Mouse (Mus musculus): Measurements from ENCODE around the gene Wnk3.
"Not testable (repeated sequence)": the region's sequence is repeated elsewhere in the genome, so short reads cannot be mapped to it uniquely, and the experiment has no call there.

Wnk3 gene

DNA sequence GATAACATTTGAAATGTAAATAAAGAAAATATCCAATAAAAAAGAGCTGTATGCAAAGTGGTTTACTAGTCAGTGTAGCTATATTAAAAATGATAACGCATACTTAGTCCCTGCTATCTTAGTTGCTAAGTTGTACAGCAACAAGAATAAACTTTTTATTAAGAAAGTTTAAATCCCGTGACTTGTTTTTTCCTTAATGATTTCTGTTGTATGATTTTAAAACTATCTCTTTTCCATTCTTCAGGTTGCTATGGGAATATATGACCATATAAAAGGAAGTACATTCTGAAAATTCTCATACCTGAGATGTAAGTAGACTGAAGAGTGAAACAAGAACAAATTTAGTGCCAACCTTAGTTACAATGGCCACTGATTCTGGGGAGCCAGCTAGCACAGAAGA lies at the start of gene Wnk3:
Wnk3 (plus strand) TSS at position 301 of the 400 bp plus-strand sequence.
- no peak for DNase-seq (ENCODE audit: low read depth, low spot score)

- DNase-seq (ENCODE audit: low read depth, low spot score): no peak
Observed at GRCm38 (mm10) chrX:151158414-151158813, 39.5 kb upstream of the Wnk3 start.

- peak; percentile 72 for DNase-seq (ENCODE audit: low read depth, low spot score)
Observed at GRCm38 (mm10) chrX:151168438-151169131, 29.3 kb upstream of the Wnk3 start.

DNA sequence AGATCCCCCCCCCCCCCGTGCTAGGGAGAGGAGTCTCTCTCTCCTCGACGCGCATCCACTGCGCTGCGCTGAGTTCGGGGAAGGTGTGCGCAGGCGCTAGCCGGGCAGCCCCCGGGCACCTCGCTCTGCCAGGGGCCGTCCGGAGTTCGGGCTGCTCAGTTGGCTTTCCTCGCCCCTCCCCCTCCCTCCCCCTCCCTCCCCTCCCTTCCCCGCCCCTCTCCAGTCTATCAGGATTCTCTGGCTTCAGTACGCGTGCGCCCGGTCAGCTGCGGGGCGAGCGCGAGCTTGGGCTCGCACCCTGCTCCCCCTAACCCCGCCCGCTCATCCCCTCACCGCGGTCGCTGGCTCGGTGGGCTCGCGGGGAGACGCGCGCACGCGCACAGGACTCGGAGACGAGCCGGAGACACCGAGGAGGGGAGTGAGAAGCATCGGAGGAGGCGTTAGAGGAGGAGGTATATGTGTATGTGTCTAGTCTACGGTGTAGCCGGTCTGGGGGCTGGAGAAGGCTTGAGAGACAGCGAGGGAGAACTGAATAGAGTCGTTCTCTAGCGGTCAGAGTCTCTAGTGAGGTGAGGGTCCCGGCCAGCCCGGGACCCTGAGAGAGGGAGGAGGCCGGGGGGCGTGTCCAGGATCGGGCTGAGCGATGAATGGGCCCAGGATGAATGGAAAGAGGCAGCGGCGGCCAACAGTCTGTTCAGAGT lies 28.5 kb upstream of the Wnk3 start:
- DNase-seq (ENCODE audit: low read depth, low spot score): peak; percentile 78

DNA sequence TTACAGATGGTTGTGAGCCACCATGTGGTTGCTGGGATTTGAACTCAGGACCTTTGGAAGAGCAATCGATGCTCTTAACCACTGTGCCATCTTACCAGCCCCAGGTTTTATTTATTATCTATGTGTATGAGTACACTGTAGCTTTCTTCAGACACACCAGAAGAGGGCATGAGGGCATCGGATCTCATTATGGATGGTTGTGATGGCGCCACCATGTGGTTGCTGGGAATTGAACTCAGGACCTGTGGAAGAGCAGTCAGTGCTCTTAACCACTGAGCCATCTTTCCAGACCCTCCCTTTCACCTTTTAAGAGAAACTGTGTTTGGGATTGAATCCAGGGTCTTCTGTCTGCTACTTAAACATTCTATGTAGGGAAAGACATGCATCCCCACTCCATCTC lies 24.7 kb upstream of the Wnk3 start:
- not testable (repeated sequence) for DNase-seq (ENCODE audit: low read depth, low spot score)

DNA sequence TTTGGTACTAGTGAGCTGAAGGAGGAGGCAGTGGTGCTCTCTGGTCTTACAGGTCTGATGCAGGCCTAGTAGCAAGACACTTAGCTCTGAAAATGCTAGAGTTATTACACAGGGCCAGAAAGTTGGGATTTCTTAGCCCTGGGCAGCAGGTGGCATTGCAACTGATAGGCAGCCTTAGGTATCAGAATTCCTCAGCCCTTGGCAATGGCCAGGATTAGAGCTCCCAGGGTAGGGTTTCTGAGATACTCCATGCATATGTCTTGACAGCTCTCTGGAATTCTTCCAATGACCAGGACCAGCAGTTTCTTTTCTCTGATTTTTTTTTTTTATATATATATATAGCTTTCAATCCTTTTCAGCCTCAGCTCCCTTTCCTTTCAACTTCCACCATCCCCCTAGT lies 100.5 kb downstream of the Wnk3 start:
- DNase-seq (ENCODE audit: low read depth, low spot score): no peak

GRCm38 (mm10) chrX:151313732-151314131 lies 115.9 kb downstream of the Wnk3 start:
- no peak for DNase-seq (ENCODE audit: low read depth, low spot score)

DNA sequence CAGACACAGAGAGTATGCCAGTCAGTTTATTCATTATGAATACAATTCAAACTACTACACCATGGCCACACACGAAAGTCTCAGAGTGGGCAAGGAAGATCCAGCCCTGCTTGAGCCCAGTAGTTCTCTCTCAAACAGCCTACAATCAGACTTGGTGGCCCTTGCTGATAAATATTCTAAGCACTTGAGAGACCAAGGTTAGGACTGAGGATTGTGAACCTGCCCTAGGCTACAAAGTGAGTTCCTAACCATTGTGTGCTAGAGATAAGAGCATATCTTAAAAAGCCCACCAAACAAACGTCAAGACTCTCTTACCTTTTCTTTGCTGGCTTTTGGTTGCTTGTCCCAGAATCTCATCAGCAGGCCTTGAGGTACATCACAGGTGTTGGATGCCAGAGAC lies 135.7 kb downstream of the Wnk3 start:
- no peak for DNase-seq (ENCODE audit: low read depth, low spot score)

GRCm38 (mm10) chrX:151337804-151338203 lies 139.9 kb downstream of the Wnk3 start:
- DNase-seq (ENCODE audit: low read depth, low spot score): no peak

DNA sequence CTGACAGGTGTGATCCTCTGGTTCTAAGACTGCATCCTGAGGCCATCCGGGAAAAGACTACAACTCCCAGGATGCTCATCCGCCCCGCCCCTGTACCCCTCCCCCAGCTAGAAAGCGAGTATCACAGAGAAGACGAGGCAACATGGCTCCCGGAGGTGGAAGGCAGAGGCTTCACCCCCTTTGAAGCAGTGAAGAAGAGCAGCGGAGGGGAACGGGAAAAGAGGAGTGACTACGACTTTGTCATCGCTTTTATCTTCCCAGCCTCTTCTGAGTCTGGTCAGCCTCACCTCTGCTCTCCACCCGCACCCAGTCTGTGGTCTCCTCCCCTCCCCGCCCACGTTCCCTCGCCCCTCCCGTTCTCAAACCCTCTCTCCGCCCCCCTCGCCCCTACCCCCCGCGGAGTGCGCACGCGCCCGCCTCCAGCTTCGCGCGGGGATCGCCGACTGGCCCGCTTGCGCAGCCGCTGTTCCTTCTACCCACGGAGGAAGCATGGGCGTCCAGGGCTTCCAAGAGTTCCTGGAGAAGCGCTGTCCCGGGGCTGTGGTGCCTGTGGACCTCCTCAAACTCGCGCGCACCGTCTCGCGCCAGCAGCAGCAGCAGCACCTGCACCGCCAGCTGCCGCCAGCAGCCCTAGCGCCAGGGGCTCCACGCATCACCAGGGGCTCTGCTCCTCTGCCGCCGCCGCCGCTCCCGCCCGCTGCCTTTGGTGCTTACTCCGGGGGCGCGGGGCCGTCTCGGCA lies 146.1 kb downstream of the Wnk3 start, which contains the start of gene Fam120c:
Fam120c (plus strand) TSS at position 415 of the 740 bp plus-strand sequence.
- DNase-seq (ENCODE audit: low read depth, low spot score): peak; percentile 75

DNA sequence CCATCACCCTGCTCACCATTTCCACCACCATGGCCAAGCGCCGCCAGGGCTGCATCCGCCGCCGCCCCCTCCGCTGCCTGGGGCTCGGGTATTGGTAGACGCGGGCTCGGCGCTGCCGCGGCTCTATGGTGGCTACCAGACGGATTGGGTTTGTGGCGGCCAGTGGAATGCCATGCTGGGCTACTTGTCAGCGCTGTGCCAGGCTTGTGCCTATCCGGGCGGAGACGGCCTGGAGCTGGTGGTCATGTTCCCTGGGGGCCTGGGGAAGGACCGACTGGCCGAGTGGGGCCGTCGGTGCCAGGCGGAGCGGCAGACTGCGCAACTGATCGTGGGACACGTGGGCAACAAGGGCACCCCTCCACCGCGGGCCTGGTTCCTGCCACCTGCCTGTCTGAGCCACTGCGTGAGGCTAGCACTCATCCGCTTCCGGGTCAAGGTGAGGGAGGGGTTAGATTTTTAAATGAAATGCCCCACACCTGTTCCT lies 146.7 kb downstream of the Wnk3 start:
- DNase-seq (ENCODE audit: low read depth, low spot score): no peak

DNA sequence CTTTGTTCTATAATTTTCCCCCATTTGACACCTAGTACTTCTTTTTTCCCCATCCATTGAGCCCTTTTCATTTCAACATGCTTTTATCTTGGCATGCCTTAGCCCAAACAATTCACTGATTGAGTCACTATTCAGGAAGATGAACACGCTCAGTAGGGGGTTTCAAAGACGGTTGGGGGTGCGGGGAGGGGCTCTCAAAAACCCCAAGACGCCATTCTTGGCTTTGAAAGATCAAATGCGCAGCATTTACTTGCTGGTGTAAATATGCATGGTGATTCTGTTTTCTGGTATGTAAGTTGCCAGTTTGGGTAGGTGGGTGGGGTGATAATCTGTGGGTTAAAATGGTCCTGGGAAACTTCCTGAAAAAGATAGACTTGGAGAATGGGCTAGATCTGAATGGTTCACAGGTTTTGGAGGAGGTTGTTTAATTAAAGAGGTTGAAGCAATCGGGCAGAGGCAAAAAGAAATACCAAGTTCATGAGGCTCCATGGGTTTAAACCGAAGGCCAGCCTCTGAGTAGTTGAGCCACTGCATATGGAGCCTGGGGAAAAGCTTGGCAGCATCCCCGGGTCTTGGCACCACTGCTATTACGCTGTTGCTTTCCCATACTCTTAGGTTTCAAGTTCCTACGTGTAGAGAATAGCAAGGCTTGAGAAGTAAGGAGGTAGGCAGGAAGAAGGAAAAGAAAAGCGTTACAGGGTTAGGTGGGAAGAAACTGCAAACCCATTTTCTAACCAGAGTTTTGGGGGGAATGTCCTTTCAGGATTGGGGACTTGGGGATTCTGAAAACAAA lies 147.7 kb downstream of the Wnk3 start:
- no peak for DNase-seq (ENCODE audit: low read depth, low spot score)

GRCm38 (mm10) chrX:151347278-151347677 lies 149.4 kb downstream of the Wnk3 start:
- DNase-seq (ENCODE audit: low read depth, low spot score): no peak

DNA sequence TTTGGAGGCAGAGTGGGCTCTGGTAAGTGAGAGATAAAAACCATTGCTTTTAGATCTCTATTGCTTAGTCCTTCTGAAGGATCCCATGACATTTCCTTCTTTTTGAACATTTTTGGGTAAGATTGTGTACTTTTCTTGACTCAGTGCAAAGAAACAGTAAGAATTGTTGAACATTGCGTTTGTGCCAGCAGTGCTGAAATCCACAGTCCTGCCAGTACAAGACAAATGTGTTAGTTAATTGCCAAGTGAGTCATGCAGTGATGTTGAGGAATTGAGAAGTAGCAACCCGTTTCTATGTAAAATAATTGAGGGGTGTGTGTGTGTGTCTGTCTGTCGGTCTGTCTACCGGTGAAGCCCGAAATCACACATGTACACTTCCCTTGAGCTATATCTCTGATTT lies 151.4 kb downstream of the Wnk3 start:
- no peak for DNase-seq (ENCODE audit: low read depth, low spot score)

Measured in brain, embryonic 18.5 days (tissue).